Mouse (Mus musculus): ENCODE measurements around the gene Frmd4b.

GRCm38 (mm10) chr6:97307231-97307630 is 310.1 kb downstream of the Frmd4b start:
- TF ChIP-seq POLR2A (IDR thresholded peaks at IDR 0.05; ENCODE audit: low read depth, low read length), result no peak
- no peak for TF ChIP-seq CTCF (IDR thresholded peaks at IDR 0.05; ENCODE audit: extremely low read depth, insufficient read depth, insufficient read length, insufficient replicate concordance)
